Mouse (Mus musculus): ENCODE results near the gene Lhpp. TPM values are rescaled to one million over a fixed set of nuclear protein-coding genes. Genes with fewer than 3 reads are reported as not detected.

Lhpp gene
- polyA plus RNA-seq, 1 experiment from 2014 or later = 26.1 TPM

GRCm38 (mm10) chr7:132705130-132705529 is 94.7 kb downstream of the Lhpp start:
- H3K27me3 ChIP-seq (replicated peaks) = no peaks in the 10 kb centered on the region
- no peaks in the 10 kb centered on the region for H3K9me3 ChIP-seq
- no peak overlapping the region for H3K4me2 ChIP-seq (replicated peaks)
- no peaks in the 10 kb centered on the region for H3K36me3 ChIP-seq
- H3K4me1 ChIP-seq = no peaks in the 10 kb centered on the region
- WGBS = 92% methylated on average over 7 of the region's 7 CpGs
- no peak overlapping the region for H3K9ac ChIP-seq
- no peak overlapping the region for H3K27ac ChIP-seq
- H3K4me3 ChIP-seq = no peak overlapping the region
- no peak for ATAC-seq (ENCODE audit: low FRiP score, low read depth)

GRCm38 (mm10) chr7:132711579-132711978 is 101.1 kb downstream of the Lhpp start:
- ATAC-seq (ENCODE audit: low FRiP score, low read depth) = no peak
- H3K9me3 ChIP-seq = no peaks in the 10 kb centered on the region
- no peak overlapping the region for H3K4me3 ChIP-seq
- no peak overlapping the region for H3K4me2 ChIP-seq (replicated peaks)
- no peak overlapping the region for H3K27ac ChIP-seq
- WGBS = 79% methylated on average over 9 of the region's 9 CpGs
- H3K36me3 ChIP-seq = peaks cover 20% of the 10 kb centered on the region
- H3K4me1 ChIP-seq = peaks cover 32% of the 10 kb centered on the region
- H3K27me3 ChIP-seq (replicated peaks) = no peaks in the 10 kb centered on the region
- H3K9ac ChIP-seq = no peak overlapping the region

- Histone ChIP-seq H3K9me3 (no peaks in the 10 kb centered on the region), H3K4me2 (replicated peaks) (no peak overlapping the region), H3K27ac (no peak overlapping the region), H3K4me3 (no peak overlapping the region), H3K36me3 (peaks cover 20% of the 10 kb centered on the region), H3K9ac (no peak overlapping the region), H3K27me3 (replicated peaks) (no peaks in the 10 kb centered on the region), H3K4me1 (peaks cover 32% of the 10 kb centered on the region)
- ATAC-seq (ENCODE audit: low FRiP score, low read depth) = 0 out of 2 replicates have a peak, but pooled peaks have one; percentile 21
- WGBS = 41% methylated on average over 16 of the region's 16 CpGs
Observed at GRCm38 (mm10) chr7:132712044-132712708, 101.7 kb downstream of the Lhpp start.

GRCm38 (mm10) chr7:132712956-132713355 is 102.5 kb downstream of the Lhpp start:
- Histone ChIP-seq H3K4me3 (no peak overlapping the region), H3K9me3 (no peaks in the 10 kb centered on the region), H3K27me3 (replicated peaks) (no peaks in the 10 kb centered on the region), H3K36me3 (peaks cover 20% of the 10 kb centered on the region), H3K4me2 (replicated peaks) (no peak overlapping the region), H3K4me1 (peaks cover 32% of the 10 kb centered on the region), H3K27ac (no peak overlapping the region), H3K9ac (no peak overlapping the region)
- 81% methylated on average over 7 of the region's 7 CpGs for WGBS
- ATAC-seq (ENCODE audit: low FRiP score, low read depth) = no peak

- no peak for ATAC-seq (ENCODE audit: low FRiP score, low read depth)
- H3K9me3 ChIP-seq = no peaks in the 10 kb centered on the region
- no peak overlapping the region for H3K9ac ChIP-seq
- H3K4me3 ChIP-seq = no peak overlapping the region
- H3K4me2 ChIP-seq (replicated peaks) = no peak overlapping the region
- WGBS = 73% methylated on average over 8 of the region's 8 CpGs
- H3K4me1 ChIP-seq = peaks cover 32% of the 10 kb centered on the region
- no peak overlapping the region for H3K27ac ChIP-seq
- no peaks in the 10 kb centered on the region for H3K27me3 ChIP-seq (replicated peaks)
- H3K36me3 ChIP-seq = peaks cover 20% of the 10 kb centered on the region
Observed at GRCm38 (mm10) chr7:132713483-132714126, 103.2 kb downstream of the Lhpp start.

GRCm38 (mm10) chr7:132714236-132714923 is 103.9 kb downstream of the Lhpp start:
- no peak for ATAC-seq (ENCODE audit: low FRiP score, low read depth)
- Histone ChIP-seq H3K9me3 (no peaks in the 10 kb centered on the region), H3K27me3 (replicated peaks) (no peaks in the 10 kb centered on the region), H3K27ac (no peak overlapping the region), H3K4me3 (no peak overlapping the region), H3K9ac (no peak overlapping the region), H3K4me2 (replicated peaks) (no peak overlapping the region), H3K4me1 (peaks cover 32% of the 10 kb centered on the region), H3K36me3 (peaks cover 20% of the 10 kb centered on the region)
- WGBS = 59% methylated on average over 6 of the region's 6 CpGs

- H3K9me3 ChIP-seq = no peaks in the 10 kb centered on the region
- no peak overlapping the region for H3K4me3 ChIP-seq
- no peak overlapping the region for H3K9ac ChIP-seq
- peaks cover 20% of the 10 kb centered on the region for H3K36me3 ChIP-seq
- WGBS = 94% methylated on average over 4 of the region's 4 CpGs
- H3K27ac ChIP-seq = no peak overlapping the region
- no peaks in the 10 kb centered on the region for H3K27me3 ChIP-seq (replicated peaks)
- no peak overlapping the region for H3K4me2 ChIP-seq (replicated peaks)
- ATAC-seq (ENCODE audit: low FRiP score, low read depth) = no peak
- H3K4me1 ChIP-seq = peaks cover 32% of the 10 kb centered on the region
Observed at GRCm38 (mm10) chr7:132715259-132715658, 104.8 kb downstream of the Lhpp start.

- no peak overlapping the region for H3K9ac ChIP-seq
- no peaks in the 10 kb centered on the region for H3K27me3 ChIP-seq (replicated peaks)
- H3K4me2 ChIP-seq (replicated peaks) = no peak overlapping the region
- no peak overlapping the region for H3K4me3 ChIP-seq
- no peak overlapping the region for H3K27ac ChIP-seq
- 95% methylated on average over 4 of the region's 4 CpGs for WGBS
- H3K36me3 ChIP-seq = peaks cover 12% of the 10 kb centered on the region
- ATAC-seq (ENCODE audit: low FRiP score, low read depth) = no peak
- H3K4me1 ChIP-seq = peaks cover 11% of the 10 kb centered on the region
- H3K9me3 ChIP-seq = no peaks in the 10 kb centered on the region
Observed at GRCm38 (mm10) chr7:132719570-132719969, 109.1 kb downstream of the Lhpp start.

GRCm38 (mm10) chr7:132720562-132720961 is 110.1 kb downstream of the Lhpp start:
- WGBS = 86% methylated on average over 8 of the region's 8 CpGs
- H3K27ac ChIP-seq = no peak overlapping the region
- H3K4me1 ChIP-seq = peaks cover 7% of the 10 kb centered on the region
- no peak overlapping the region for H3K4me3 ChIP-seq
- H3K27me3 ChIP-seq (replicated peaks) = no peaks in the 10 kb centered on the region
- H3K9me3 ChIP-seq = no peaks in the 10 kb centered on the region
- H3K9ac ChIP-seq = no peak overlapping the region
- no peak for ATAC-seq (ENCODE audit: low FRiP score, low read depth)
- H3K36me3 ChIP-seq = peaks cover 2% of the 10 kb centered on the region; the same call in 1 of the 2 replicates
- H3K4me2 ChIP-seq (replicated peaks) = no peak overlapping the region

- no peak for ATAC-seq (ENCODE audit: low FRiP score, low read depth)
- Histone ChIP-seq H3K36me3 (no peaks in the 10 kb centered on the region), H3K4me1 (peaks cover 9% of the 10 kb centered on the region), H3K27ac (no peak overlapping the region), H3K27me3 (replicated peaks) (no peaks in the 10 kb centered on the region), H3K9me3 (no peaks in the 10 kb centered on the region), H3K4me3 (no peak overlapping the region), H3K9ac (no peak overlapping the region), H3K4me2 (replicated peaks) (no peak overlapping the region)
- WGBS = 83% methylated on average over 12 of the region's 12 CpGs
Observed at GRCm38 (mm10) chr7:132722401-132723370, 112.2 kb downstream of the Lhpp start.

GRCm38 (mm10) chr7:132723906-132724305 is 113.5 kb downstream of the Lhpp start:
- 91% methylated on average over 11 of the region's 11 CpGs for WGBS
- Histone ChIP-seq H3K9me3 (no peaks in the 10 kb centered on the region), H3K36me3 (no peaks in the 10 kb centered on the region), H3K27ac (no peak overlapping the region), H3K4me3 (no peak overlapping the region), H3K4me1 (peaks cover 9% of the 10 kb centered on the region), H3K4me2 (replicated peaks) (no peak overlapping the region), H3K27me3 (replicated peaks) (no peaks in the 10 kb centered on the region), H3K9ac (no peak overlapping the region)
- no peak for ATAC-seq (ENCODE audit: low FRiP score, low read depth)
